Mouse (Mus musculus): Measurements from ENCODE around the gene Rptor. TPM values are rescaled to one million over a fixed set of nuclear protein-coding genes. Genes with fewer than 3 reads are reported as not detected.

The Rptor gene
- polyA plus RNA-seq, 1 experiment = 15.2 TPM

GRCm38 (mm10) chr11:119793378-119793777 lies 190.7 kb downstream of the Rptor start:
- DNase-seq (ENCODE audit: low read depth, low spot score) = no peak
- WGBS = 51% methylated on average over 6 of the region's 6 CpGs

DNA sequence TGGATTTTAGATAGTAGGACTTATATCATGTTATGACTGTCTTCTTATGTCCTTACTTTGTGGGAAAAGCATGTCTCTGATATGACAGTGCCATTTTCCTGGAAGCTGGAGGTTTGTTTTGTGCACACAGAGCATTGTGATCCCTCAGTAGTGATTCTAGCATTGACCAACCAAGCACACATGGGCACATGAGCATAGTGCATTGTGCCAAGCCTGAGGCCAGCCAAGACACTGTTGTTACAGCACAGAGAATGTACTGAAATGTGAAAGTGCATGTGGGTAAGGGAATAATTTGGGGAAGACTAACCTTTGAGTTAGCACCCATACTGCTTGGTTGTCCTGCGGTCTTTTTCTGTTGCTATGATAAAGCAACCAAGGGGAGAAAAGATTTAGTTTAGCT lies 191.3 kb downstream of the Rptor start:
- no peak for DNase-seq (ENCODE audit: low read depth, low spot score)
- WGBS = 97% methylated on average over 1 of the region's 1 CpGs

DNA sequence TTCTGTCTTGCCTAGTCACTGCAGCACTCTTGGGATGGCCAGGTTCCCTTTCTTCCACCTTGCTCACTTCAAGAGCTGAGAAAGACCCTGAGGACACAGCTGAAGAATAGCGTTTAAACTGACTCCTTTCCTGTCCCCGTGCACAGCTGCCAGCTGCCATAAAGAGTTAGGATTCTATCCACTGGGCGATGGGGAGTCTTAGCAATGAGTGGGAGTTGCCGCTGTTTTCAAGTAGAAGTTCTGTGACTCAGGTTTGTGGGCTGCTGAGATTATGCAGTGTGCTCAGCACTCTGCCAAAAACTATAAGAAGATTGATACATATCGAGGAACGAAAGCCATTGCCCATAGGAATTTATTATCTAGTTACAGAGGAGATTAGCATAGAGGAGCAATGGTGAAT lies 192.0 kb downstream of the Rptor start:
- DNase-seq (ENCODE audit: low read depth, low spot score) = no peak
- WGBS = 51% methylated on average over 6 of the region's 6 CpGs

- DNase-seq (ENCODE audit: low read depth, low spot score) = no peak
- 62% methylated on average over 7 of the region's 7 CpGs for WGBS
These were observed 193.7 kb downstream of the Rptor start for GRCm38 (mm10) chr11:119796406-119796805.

- DNase-seq (ENCODE audit: low read depth, low spot score) = no peak
- 90% methylated on average over 7 of the region's 7 CpGs for WGBS
These were observed 194.1 kb downstream of the Rptor start for GRCm38 (mm10) chr11:119796846-119797245.

- 61% methylated on average over 2 of the region's 2 CpGs for WGBS
- DNase-seq (ENCODE audit: low read depth, low spot score) = no peak
These were observed 196.8 kb downstream of the Rptor start for GRCm38 (mm10) chr11:119799536-119799935.

- no peak for DNase-seq (ENCODE audit: low read depth, low spot score)
- WGBS = 86% methylated on average over 1 of the region's 1 CpGs
These were observed 199.2 kb downstream of the Rptor start for GRCm38 (mm10) chr11:119801855-119802254.

DNA sequence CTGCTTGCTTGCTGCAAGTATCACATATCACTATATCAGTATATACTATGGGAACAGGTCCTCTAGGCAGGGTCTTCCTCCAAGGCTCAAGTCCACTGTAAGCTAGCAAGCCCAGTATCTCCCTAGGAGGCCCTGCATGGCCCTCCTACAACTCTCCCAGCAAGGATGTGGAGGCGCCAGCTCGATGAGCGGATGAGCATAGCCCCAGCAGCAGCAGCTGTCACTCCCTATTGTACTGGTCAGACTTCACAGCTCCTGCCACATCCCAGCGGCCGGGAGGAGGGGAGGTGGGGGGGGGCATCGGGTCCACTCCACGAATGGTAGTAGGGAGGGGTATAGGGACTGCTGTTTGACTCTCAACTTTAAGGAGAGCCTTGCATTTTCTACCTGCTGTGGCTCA lies 200.2 kb downstream of the Rptor start:
- DNase-seq (ENCODE audit: low read depth, low spot score) = no peak
- 85% methylated on average over 7 of the region's 7 CpGs for WGBS

- WGBS = 90% methylated on average over 3 of the region's 3 CpGs
- DNase-seq (ENCODE audit: low read depth, low spot score) = no peak
These were observed 201.7 kb downstream of the Rptor start for GRCm38 (mm10) chr11:119804392-119804791.

DNA sequence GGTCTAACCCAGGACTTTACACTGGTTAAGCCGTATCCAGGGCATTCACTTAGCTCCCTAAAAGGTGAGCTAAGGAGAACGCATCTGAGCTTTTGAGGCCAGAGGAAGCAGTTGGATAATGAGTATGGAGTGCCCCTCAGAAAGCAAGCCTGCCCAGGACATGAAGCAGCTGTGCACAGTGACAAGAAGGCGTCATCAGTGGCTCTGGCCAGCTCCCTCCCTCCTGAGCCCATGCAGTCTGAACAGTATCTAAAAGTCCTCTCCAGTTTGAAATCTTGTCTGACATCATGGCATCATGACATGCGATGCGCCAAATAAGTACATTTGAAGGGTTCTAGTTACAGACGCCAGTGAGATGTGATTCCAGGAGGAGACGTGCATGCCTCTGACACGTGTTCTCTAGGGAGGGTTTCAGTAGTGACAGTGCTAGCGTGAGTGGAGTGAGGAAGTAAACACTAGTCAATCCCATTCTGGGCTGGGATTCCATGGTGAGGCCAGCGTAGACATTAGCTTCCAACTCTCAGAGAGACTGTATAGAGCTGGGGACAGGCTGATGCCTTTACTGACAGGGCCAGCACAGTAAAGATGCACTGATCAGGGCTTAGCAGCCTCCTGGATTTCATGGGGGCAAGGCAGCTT lies 202.5 kb downstream of the Rptor start:
- DNase-seq (ENCODE audit: low read depth, low spot score) = no peak
- 81% methylated on average over 10 of the region's 10 CpGs for WGBS

DNA sequence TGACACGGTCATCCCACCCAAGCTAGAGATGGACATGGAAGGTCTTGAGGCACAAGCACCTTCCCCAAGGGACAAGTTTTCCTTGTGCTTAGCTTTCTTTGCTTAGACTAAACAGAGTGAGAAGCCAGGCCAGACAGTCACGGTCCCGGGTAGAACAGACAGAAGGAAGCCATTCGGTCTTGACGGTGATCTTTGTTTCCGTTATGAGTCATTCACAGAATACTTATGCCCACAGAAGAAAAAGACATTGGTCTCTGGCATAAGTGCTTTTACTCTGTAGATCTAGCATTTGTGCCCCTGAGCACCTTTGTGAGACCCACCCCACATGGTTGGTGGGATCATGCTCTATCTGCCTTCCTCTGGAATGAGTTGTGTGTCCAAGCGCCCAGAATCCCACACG lies 203.8 kb downstream of the Rptor start:
- WGBS = 80% methylated on average over 8 of the region's 8 CpGs
- no peak for DNase-seq (ENCODE audit: low read depth, low spot score)

DNA sequence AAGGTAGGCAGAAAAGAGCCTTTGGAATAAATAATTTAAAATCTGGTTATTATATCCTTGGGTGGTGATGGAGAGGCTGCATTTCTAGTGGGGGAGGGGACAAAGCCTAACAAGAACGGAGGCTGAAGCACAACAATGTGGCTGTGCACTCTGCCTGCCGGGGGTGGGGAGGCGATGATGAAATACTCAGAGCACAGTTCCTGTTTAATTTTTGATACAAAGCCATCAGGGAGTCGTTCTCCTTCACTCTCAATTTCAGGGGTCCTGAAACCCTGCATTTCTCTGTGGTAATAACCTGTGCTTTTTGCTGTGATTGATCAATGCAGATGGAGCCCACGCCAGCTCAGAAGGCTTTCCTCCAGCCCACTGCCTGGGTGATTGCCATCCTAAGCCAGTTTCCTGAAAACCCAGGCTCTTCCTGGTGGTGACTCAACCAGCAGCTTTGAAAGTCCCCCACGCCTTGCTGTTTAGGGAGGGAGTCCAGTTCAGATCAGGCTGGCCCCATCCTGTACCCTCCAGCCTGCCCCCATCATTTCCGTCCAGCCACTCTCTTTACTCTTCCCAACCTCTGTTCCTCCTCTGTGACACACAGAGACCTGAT lies 204.8 kb downstream of the Rptor start:
- no peak for DNase-seq (ENCODE audit: low read depth, low spot score)
- WGBS = 78% methylated on average over 7 of the region's 7 CpGs

- no peak for DNase-seq (ENCODE audit: low read depth, low spot score)
- 51% methylated on average over 10 of the region's 10 CpGs for WGBS
These were observed 206.1 kb downstream of the Rptor start for GRCm38 (mm10) chr11:119808647-119809280.

DNA sequence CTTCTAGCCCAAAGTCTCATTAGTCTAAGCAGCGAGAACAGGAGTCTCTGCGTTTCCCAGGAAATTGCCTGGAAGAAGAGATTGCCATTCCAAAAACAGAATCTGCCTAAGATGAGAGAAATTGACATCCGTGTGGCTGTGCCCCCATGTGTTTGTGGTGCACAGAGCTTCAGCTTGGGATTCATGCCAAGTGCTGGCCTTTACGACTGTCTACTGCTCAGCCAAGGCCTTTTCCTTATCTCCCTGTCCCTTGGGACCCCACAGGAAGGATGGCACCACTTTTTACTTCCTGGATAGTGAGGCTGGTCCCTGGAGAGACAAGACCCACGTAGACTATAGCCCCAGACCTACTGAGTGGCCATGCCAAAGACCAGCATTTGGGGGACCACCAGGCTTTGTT lies 206.6 kb downstream of the Rptor start:
- DNase-seq (ENCODE audit: low read depth, low spot score) = no peak
- WGBS = 55% methylated on average over 5 of the region's 5 CpGs

- DNase-seq (ENCODE audit: low read depth, low spot score) = no peak
These were observed 208.3 kb downstream of the Rptor start for GRCm38 (mm10) chr11:119811022-119811421.

DNA sequence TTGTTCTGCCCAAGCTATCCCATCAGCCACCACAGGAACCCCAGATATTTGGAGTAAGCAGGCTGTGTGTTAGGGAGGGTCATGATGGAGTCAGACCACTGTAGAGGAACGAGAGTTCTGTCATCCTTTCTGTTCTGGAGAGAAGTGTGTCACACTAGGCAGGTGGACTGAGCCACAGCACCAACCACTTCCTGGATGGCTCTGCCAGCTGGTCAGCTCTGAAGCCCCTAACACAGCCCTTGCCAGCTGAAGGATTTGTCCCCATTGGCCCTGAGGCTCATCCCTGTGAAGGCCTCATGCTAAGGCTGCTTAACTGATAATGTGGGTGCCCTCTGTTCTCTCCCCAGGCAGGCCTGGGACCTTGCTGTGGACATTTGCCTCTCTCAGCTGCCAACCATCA lies 208.9 kb downstream of the Rptor start:
- no peak for DNase-seq (ENCODE audit: low read depth, low spot score)
- WGBS = 68% methylated on average over 1 of the region's 1 CpGs

More at GRCm38 (mm10) chr11:119811022-119811421, 208.3 kb downstream of the Rptor start:
- WGBS = 63% methylated on average over 8 of the region's 8 CpGs

DNA sequence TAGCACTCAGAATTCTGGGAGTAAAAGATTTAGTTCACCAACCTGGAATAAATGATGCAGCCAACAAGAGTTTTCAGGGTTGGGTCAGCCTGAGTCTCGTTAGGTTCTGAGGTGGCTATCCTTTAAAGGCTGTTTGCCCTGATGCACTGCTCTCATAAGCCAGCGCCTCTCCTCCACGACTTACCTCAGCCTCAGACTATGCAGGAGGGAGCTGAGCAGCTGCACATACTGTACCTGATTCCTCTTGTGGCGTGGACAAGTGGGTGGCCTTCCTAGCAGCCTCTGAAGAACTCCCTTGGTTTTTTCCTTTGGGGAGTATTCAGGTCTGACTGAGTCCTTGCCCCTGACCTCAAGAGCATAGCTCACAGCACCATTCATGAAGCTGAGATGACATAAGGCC lies 209.4 kb downstream of the Rptor start:
- 94% methylated on average over 4 of the region's 4 CpGs for WGBS
- DNase-seq (ENCODE audit: low read depth, low spot score) = no peak

GRCm38 (mm10) chr11:119814035-119814558 lies 211.4 kb downstream of the Rptor start:
- DNase-seq (ENCODE audit: low read depth, low spot score) = no peak
- WGBS = 74% methylated on average over 7 of the region's 7 CpGs

- 83% methylated on average over 14 of the region's 14 CpGs for WGBS
- DNase-seq (ENCODE audit: low read depth, low spot score) = no peak
These were observed 214.2 kb downstream of the Rptor start for GRCm38 (mm10) chr11:119816798-119817361.

DNA sequence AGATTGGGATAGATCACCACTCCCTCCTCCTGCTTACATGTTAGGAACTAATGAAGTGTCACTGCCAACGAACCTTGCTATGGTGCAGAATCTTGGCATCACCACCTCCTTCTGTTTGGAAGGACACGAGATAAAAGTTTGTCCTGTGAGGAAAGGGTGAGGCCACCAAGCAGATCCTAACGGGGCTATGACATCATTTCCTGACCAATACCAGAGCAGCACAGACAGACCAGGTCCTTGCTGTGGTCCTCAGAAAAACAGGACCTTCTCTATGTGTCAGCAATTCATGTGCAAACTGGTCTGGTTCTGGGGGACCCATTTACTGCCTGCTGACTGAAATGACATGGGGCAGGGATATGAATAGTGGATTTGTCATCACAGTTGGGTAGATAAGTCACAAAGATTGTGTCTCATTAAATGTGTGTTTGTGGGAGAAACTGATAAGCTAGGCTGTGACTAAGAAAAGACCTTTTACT lies 214.7 kb downstream of the Rptor start:
- WGBS = 46% methylated on average over 3 of the region's 3 CpGs
- DNase-seq (ENCODE audit: low read depth, low spot score) = no peak
